18 mouse cellular contexts compared by ENCODE assay signal in the genomic region with DNA sequence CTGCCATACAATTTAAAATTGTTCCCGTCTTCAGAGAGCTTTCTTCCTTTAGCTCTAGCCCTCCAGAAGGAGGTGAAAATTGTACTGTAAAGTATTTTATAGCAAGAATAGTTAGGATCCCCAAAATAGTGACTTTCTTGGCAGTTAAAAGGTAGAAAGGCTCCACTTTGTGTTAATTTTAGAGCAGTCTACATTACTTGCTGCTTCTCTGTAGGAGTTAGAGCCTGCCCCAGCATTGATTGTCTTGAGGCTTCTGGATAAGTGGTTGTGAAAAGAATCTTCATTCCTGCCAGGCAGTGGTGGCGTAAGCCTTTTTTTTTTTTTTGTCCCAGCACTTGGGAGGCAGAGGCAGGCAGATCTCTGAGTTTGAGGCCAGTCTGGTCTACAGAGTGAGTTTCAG.
"Had no signal": no experiment of that assay in that cellular context is flagged by ENCODE, and none has a peak within 500 bp of the region (broad histone marks: within the 10 kb centered on the region; RNA-seq: fewer than 3 reads in every experiment).

No protein-coding gene starts in this region.

- H3K4me2 ChIP-seq: lung, embryonic 15.5 days; midbrain, embryonic 11.5 days; midbrain, embryonic 13.5 days; midbrain, embryonic 15.5 days; neural tube, embryonic 12.5 days; stomach, embryonic 15.5 days had no signal

- H3K27ac ChIP-seq: lung, embryonic 15.5 days; macrophage; midbrain, embryonic 13.5 days; midbrain, embryonic 15.5 days; neural tube, embryonic 12.5 days; stomach, embryonic 15.5 days; stomach, postnatal 0 days had no signal

- H3K9me3 ChIP-seq: lung, embryonic 15.5 days; megakaryocyte, embryonic 14.5 days; midbrain, embryonic 13.5 days; midbrain, embryonic 15.5 days; neural tube, embryonic 12.5 days; stomach, embryonic 15.5 days had no signal

- H3K36me3 ChIP-seq: lung, embryonic 15.5 days; midbrain, embryonic 13.5 days; midbrain, embryonic 15.5 days; neural tube, embryonic 12.5 days; stomach, embryonic 15.5 days had no signal

- ATAC-seq: liver, postnatal 0 days; lung, postnatal 0 days; midbrain, embryonic 13.5 days; midbrain, embryonic 15.5 days had no signal

- H3K27me3 ChIP-seq: lung, embryonic 15.5 days; megakaryocyte, embryonic 14.5 days; midbrain, embryonic 13.5 days; midbrain, embryonic 15.5 days; neural tube, embryonic 12.5 days; stomach, embryonic 15.5 days had no signal

- H3K9ac ChIP-seq: liver, postnatal 0 days; lung, embryonic 15.5 days; midbrain, embryonic 13.5 days; midbrain, embryonic 15.5 days; neural tube, embryonic 12.5 days; stomach, embryonic 15.5 days had no signal

- DNase-seq: liver, postnatal 0 days; lung, adult 2 months; lung, postnatal 14 days; lung, postnatal 36 days; right cerebral cortex, postnatal 14 days; thymus, adult 18-20 months; thymus, postnatal 14 days; thymus, postnatal 36 days had no signal

- H3K4me3 ChIP-seq: lung, embryonic 15.5 days; megakaryocyte, embryonic 14.5 days; midbrain, embryonic 13.5 days; midbrain, embryonic 15.5 days; neural tube, embryonic 12.5 days; stomach, embryonic 15.5 days had no signal
